Mouse (Mus musculus): Measurements from ENCODE around the gene Trip12. TPM values are rescaled to one million over a fixed set of nuclear protein-coding genes. Genes with fewer than 3 reads are reported as not detected.
A peak's percentile ranks its signal among the peaks of the same experiment; 100 is the strongest.

The Trip12 gene
- polyA plus RNA-seq, 1 experiment from 2014 or later: 67.4 TPM

GRCm38 (mm10) chr1:84851512-84852235 lies 11.4 kb upstream of the Trip12 start:
- Histone ChIP-seq H3K4me1 (ENCODE audit: control insufficient read depth, insufficient read depth, low read length) (no peaks in the 10 kb centered on the region), H3K4me2 (ENCODE audit: low read depth, low read length) (no peak overlapping the region), H3K27me3 (ENCODE audit: control insufficient read depth, insufficient read depth, low read length) (no peaks in the 10 kb centered on the region), H3K4me3 (ENCODE audit: low read depth, low read length) (no peak overlapping the region), H3K9ac (replicated peaks; ENCODE audit: low read depth, low read length) (no peak overlapping the region), H3K9me3 (ENCODE audit: control insufficient read depth, low read length) (no peaks in the 10 kb centered on the region), H3K36me3 (ENCODE audit: control insufficient read depth, insufficient read depth, low read length) (no peaks in the 10 kb centered on the region), H3K27ac (ENCODE audit: low read depth, low read length) (no peak overlapping the region)
- no peak for ATAC-seq (ENCODE audit: low read depth)
- WGBS: 55% methylated on average over 9 of the region's 9 CpGs

- Histone ChIP-seq H3K4me1 (ENCODE audit: control insufficient read depth, insufficient read depth, low read length) (no peaks in the 10 kb centered on the region), H3K4me3 (ENCODE audit: low read depth, low read length) (no peak overlapping the region), H3K9me3 (ENCODE audit: control insufficient read depth, low read length) (no peaks in the 10 kb centered on the region), H3K27ac (ENCODE audit: low read depth, low read length) (no peak overlapping the region), H3K27me3 (ENCODE audit: control insufficient read depth, insufficient read depth, low read length) (no peaks in the 10 kb centered on the region), H3K36me3 (ENCODE audit: control insufficient read depth, insufficient read depth, low read length) (no peaks in the 10 kb centered on the region), H3K9ac (replicated peaks; ENCODE audit: low read depth, low read length) (no peak overlapping the region), H3K4me2 (ENCODE audit: low read depth, low read length) (no peak overlapping the region)
- ATAC-seq (ENCODE audit: low read depth): no peak
- 95% methylated on average over 7 of the region's 7 CpGs for WGBS
Observed at GRCm38 (mm10) chr1:84850471-84850870, 10.2 kb upstream of the Trip12 start.

- no peak overlapping the region for H3K4me2 ChIP-seq (ENCODE audit: low read depth, low read length)
- H3K27me3 ChIP-seq (ENCODE audit: control insufficient read depth, insufficient read depth, low read length): no peaks in the 10 kb centered on the region
- H3K9ac ChIP-seq (replicated peaks; ENCODE audit: low read depth, low read length): no peak overlapping the region
- H3K27ac ChIP-seq (ENCODE audit: low read depth, low read length): no peak overlapping the region
- no peak overlapping the region for H3K4me3 ChIP-seq (ENCODE audit: low read depth, low read length)
- WGBS: 97% methylated on average over 7 of the region's 7 CpGs
- no peaks in the 10 kb centered on the region for H3K36me3 ChIP-seq (ENCODE audit: control insufficient read depth, insufficient read depth, low read length)
- no peak for ATAC-seq (ENCODE audit: low read depth)
- no peaks in the 10 kb centered on the region for H3K4me1 ChIP-seq (ENCODE audit: control insufficient read depth, insufficient read depth, low read length)
- no peaks in the 10 kb centered on the region for H3K9me3 ChIP-seq (ENCODE audit: control insufficient read depth, low read length)
Observed at GRCm38 (mm10) chr1:84849804-84850203, 9.5 kb upstream of the Trip12 start.

GRCm38 (mm10) chr1:84848801-84849455 lies 8.6 kb upstream of the Trip12 start:
- no peak overlapping the region for H3K27ac ChIP-seq (ENCODE audit: low read depth, low read length)
- H3K9ac ChIP-seq (replicated peaks; ENCODE audit: low read depth, low read length): no peak overlapping the region
- H3K36me3 ChIP-seq (ENCODE audit: control insufficient read depth, insufficient read depth, low read length): no peaks in the 10 kb centered on the region
- WGBS: 98% methylated on average over 6 of the region's 6 CpGs
- H3K27me3 ChIP-seq (ENCODE audit: control insufficient read depth, insufficient read depth, low read length): no peaks in the 10 kb centered on the region
- ATAC-seq (ENCODE audit: low read depth): no peak
- H3K9me3 ChIP-seq (ENCODE audit: control insufficient read depth, low read length): no peaks in the 10 kb centered on the region
- H3K4me1 ChIP-seq (ENCODE audit: control insufficient read depth, insufficient read depth, low read length): no peaks in the 10 kb centered on the region
- H3K4me2 ChIP-seq (ENCODE audit: low read depth, low read length): no peak overlapping the region
- H3K4me3 ChIP-seq (ENCODE audit: low read depth, low read length): no peak overlapping the region

GRCm38 (mm10) chr1:84848335-84848734 lies 8.0 kb upstream of the Trip12 start:
- Histone ChIP-seq H3K27ac (ENCODE audit: low read depth, low read length) (no peak overlapping the region), H3K9me3 (ENCODE audit: control insufficient read depth, low read length) (no peaks in the 10 kb centered on the region), H3K4me1 (ENCODE audit: control insufficient read depth, insufficient read depth, low read length) (no peaks in the 10 kb centered on the region), H3K4me2 (ENCODE audit: low read depth, low read length) (no peak overlapping the region), H3K27me3 (ENCODE audit: control insufficient read depth, insufficient read depth, low read length) (no peaks in the 10 kb centered on the region), H3K4me3 (ENCODE audit: low read depth, low read length) (no peak overlapping the region), H3K36me3 (ENCODE audit: control insufficient read depth, insufficient read depth, low read length) (no peaks in the 10 kb centered on the region), H3K9ac (replicated peaks; ENCODE audit: low read depth, low read length) (no peak overlapping the region)
- ATAC-seq (ENCODE audit: low read depth): no peak
- 96% methylated on average over 3 of the region's 3 CpGs for WGBS

DNA sequence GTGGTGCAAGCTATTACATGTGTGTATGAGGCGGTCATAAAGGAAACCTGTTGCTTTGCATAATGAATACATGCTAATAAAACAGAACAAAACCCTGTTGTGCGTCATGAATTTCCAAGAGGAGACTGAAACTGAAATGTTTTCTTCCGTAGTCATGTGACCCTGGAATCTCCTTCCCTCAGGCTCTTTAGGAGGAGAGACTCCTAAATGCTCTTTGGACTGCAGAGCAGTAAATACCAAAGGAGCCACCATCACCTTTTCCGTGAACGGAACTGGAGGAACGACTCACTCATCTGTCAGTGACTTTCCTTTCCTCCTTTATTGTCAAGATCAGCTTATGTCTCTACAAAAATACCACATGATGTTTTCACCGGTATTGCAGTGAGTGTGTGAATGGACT lies 7.4 kb upstream of the Trip12 start:
- Histone ChIP-seq H3K27me3 (ENCODE audit: control insufficient read depth, insufficient read depth, low read length) (no peaks in the 10 kb centered on the region), H3K4me3 (ENCODE audit: low read depth, low read length) (no peak overlapping the region), H3K27ac (ENCODE audit: low read depth, low read length) (no peak overlapping the region), H3K4me1 (ENCODE audit: control insufficient read depth, insufficient read depth, low read length) (no peaks in the 10 kb centered on the region), H3K9ac (replicated peaks; ENCODE audit: low read depth, low read length) (no peak overlapping the region), H3K4me2 (ENCODE audit: low read depth, low read length) (no peak overlapping the region), H3K9me3 (ENCODE audit: control insufficient read depth, low read length) (no peaks in the 10 kb centered on the region), H3K36me3 (ENCODE audit: control insufficient read depth, insufficient read depth, low read length) (no peaks in the 10 kb centered on the region)
- no peak for ATAC-seq (ENCODE audit: low read depth)
- 89% methylated on average over 7 of the region's 7 CpGs for WGBS

- Histone ChIP-seq H3K27ac (ENCODE audit: low read depth, low read length) (no peak overlapping the region), H3K4me1 (ENCODE audit: control insufficient read depth, insufficient read depth, low read length) (no peaks in the 10 kb centered on the region; the same call in 1 of the 2 replicates), H3K4me2 (ENCODE audit: low read depth, low read length) (no peak overlapping the region), H3K9ac (replicated peaks; ENCODE audit: low read depth, low read length) (no peak overlapping the region), H3K36me3 (ENCODE audit: control insufficient read depth, insufficient read depth, low read length) (no peaks in the 10 kb centered on the region), H3K27me3 (ENCODE audit: control insufficient read depth, insufficient read depth, low read length) (no peaks in the 10 kb centered on the region), H3K4me3 (ENCODE audit: low read depth, low read length) (no peak overlapping the region), H3K9me3 (ENCODE audit: control insufficient read depth, low read length) (no peaks in the 10 kb centered on the region)
- no peak for ATAC-seq (ENCODE audit: low read depth)
- 95% methylated on average over 2 of the region's 2 CpGs for WGBS
Observed at GRCm38 (mm10) chr1:84843366-84843765, 3.0 kb upstream of the Trip12 start.

DNA sequence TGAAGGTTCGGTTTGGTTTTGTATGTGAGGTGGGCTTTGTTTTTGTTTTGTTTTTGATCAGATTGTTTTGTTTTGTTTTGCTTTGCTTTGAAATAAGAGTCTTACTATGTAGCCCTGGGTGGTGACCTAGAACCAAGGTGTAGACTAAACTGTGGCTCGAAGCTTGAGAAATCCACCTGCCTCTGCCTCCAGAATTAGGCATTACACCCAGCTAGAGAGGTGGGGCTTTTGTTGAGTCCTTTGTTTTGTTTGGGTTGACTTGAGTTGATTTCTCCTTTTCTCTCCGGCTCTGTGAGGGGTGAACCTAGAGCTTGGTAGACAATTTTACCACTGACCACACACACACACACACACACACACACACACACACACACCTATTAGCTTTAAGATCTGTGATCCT lies 745 bp upstream of the Trip12 start:
- Histone ChIP-seq H3K27ac (ENCODE audit: low read depth, low read length) (no peak overlapping the region; the same call in 1 of the 2 replicates), H3K9ac (replicated peaks; ENCODE audit: low read depth, low read length) (peak overlapping the region; percentile 94; the same call in 1 of the 2 replicates), H3K4me2 (ENCODE audit: low read depth, low read length) (peak overlapping the region; percentile 70), H3K4me3 (ENCODE audit: low read depth, low read length) (peak overlapping the region; percentile 87), H3K36me3 (ENCODE audit: control insufficient read depth, insufficient read depth, low read length) (no peaks in the 10 kb centered on the region), H3K4me1 (ENCODE audit: control insufficient read depth, insufficient read depth, low read length) (peaks cover 6% of the 10 kb centered on the region), H3K9me3 (ENCODE audit: control insufficient read depth, low read length) (no peaks in the 10 kb centered on the region), H3K27me3 (ENCODE audit: control insufficient read depth, insufficient read depth, low read length) (no peaks in the 10 kb centered on the region)
- no peak for ATAC-seq (ENCODE audit: low read depth)
- WGBS: 69% methylated on average over 3 of the region's 3 CpGs

DNA sequence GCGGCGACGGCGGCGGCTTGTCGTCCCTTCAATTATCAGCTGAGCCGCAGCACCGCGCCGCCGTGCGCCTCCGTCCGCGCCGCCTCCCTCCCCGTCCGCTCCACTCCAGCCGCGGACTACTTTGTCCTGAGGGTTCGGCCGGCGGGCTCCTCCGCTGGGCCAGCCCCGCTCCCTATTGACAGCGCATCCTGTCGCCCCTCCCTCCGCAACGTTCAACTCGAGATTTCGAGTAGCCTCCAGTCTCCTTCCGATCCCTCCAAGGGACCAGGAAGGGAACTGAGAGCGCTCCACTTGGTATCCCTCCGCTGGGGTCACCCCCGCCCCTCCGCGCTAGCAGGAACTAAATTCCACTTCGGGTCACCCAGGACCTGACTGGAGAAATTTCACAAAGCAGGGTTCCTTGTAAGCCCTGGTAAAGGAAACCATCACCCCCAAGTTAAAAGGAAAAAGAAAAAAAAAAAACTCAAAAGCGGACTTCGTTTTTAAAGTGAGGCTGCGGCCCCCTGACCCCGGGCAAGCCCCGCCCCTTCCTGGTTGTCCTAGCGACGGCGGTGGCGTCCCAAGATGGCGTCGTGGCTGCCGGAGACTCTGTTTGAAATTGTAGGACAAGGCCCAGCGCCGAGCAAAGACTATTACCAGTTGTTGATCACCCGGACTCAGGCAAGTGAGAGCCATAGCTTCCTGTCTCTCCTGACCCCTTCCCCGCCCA lies 853 bp downstream of the Trip12 start, which contains the start of gene Fbxo36:
Fbxo36 (plus strand) TSS at position 533 of the 709 bp plus-strand sequence.
- no peaks in the 10 kb centered on the region for H3K9me3 ChIP-seq (ENCODE audit: control insufficient read depth, low read length)
- WGBS: under 1% methylated on average over 52 of the region's 54 CpGs
- H3K36me3 ChIP-seq (ENCODE audit: control insufficient read depth, insufficient read depth, low read length): no peaks in the 10 kb centered on the region
- peaks cover 6% of the 10 kb centered on the region for H3K4me1 ChIP-seq (ENCODE audit: control insufficient read depth, insufficient read depth, low read length)
- no peaks in the 10 kb centered on the region for H3K27me3 ChIP-seq (ENCODE audit: control insufficient read depth, insufficient read depth, low read length)
- peak within 1 kb of the TSS; percentile 95 for H3K27ac ChIP-seq (ENCODE audit: low read depth, low read length)
- ATAC-seq (ENCODE audit: low read depth): peak; percentile 89
- peak within 1 kb of the TSS; percentile 74 for H3K4me2 ChIP-seq (ENCODE audit: low read depth, low read length)
- H3K4me3 ChIP-seq (ENCODE audit: low read depth, low read length): peak within 1 kb of the TSS; percentile 87
- peak within 1 kb of the TSS; percentile 94 for H3K9ac ChIP-seq (replicated peaks; ENCODE audit: low read depth, low read length)
